Mouse (Mus musculus): ENCODE results near the gene Armh4. TPM values are rescaled to one million over a fixed set of nuclear protein-coding genes. Genes with fewer than 3 reads are reported as not detected.

Armh4 gene
- polyA plus RNA-seq, 1 experiment, result 55.0 TPM

DNA sequence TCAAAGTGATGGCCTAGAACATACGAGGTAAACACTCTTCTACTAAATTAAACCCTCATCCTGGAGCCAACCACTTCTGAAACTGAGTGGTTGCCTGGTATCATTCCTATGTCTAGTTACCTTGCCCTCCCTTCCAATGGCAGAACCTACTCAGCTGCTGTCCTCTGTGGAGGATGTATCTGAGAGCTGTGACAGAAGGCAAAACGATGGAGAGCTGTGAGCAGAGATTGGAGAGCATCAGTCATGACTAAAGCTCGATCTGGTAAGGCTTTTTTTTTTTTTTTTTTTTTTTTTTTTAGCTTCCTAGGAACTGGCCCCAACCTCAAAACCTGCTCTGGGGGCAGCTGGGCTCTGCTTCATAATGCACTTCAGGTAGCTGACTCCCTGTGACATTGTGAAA, 60.4 kb downstream of the Armh4 start:
- Histone ChIP-seq H3K27ac (ENCODE audit: insufficient read depth, low read length) (no peak overlapping the region), H3K4me1 (ENCODE audit: control insufficient read depth, insufficient read depth, low read length) (peaks cover 4% of the 10 kb centered on the region; the same call in 1 of the 2 replicates), H3K27me3 (ENCODE audit: control insufficient read depth, insufficient read depth, low read length) (no peaks in the 10 kb centered on the region), H3K4me3 (replicated peaks; ENCODE audit: insufficient read depth, low read depth, low read length) (no peak overlapping the region)
- TF ChIP-seq POLR2A (IDR thresholded peaks at IDR 0.05; ENCODE audit: borderline replicate concordance, insufficient read depth, low read length) (no peak), CTCF (IDR thresholded peaks at IDR 0.05; ENCODE audit: borderline replicate concordance, insufficient read depth, low read depth, low read length) (no peak)
- 46% methylated on average over 3 of the region's 3 CpGs for WGBS
- no peak for DNase-seq

DNA sequence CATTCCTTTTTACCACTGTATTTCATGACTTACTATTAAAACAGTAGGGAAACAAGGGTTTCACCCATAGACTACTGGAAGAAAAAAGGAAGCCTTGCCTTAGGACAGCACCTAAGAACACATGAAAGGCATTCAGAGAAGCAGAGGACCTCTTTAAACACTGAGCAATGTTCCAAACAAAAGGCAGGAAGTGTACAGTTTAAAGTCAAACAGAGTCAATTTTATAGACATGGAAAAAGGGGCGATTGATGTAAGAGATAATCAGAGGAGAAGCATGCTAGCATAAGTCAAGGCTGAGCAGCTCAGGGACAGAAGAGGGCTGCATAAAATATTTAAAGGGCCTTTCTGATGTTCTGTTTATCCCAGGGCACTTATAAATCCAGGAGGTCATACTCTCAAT, 61.9 kb downstream of the Armh4 start:
- Histone ChIP-seq H3K27me3 (ENCODE audit: control insufficient read depth, insufficient read depth, low read length) (no peaks in the 10 kb centered on the region), H3K27ac (ENCODE audit: insufficient read depth, low read length) (no peak overlapping the region), H3K4me3 (replicated peaks; ENCODE audit: insufficient read depth, low read depth, low read length) (no peak overlapping the region), H3K4me1 (ENCODE audit: control insufficient read depth, insufficient read depth, low read length) (peaks cover 4% of the 10 kb centered on the region; the same call in 1 of the 2 replicates)
- TF ChIP-seq POLR2A (IDR thresholded peaks at IDR 0.05; ENCODE audit: borderline replicate concordance, insufficient read depth, low read length) (no peak), CTCF (IDR thresholded peaks at IDR 0.05; ENCODE audit: borderline replicate concordance, insufficient read depth, low read depth, low read length) (no peak)
- 80% methylated on average over 1 of the region's 1 CpGs for WGBS
- no peak for DNase-seq

DNA sequence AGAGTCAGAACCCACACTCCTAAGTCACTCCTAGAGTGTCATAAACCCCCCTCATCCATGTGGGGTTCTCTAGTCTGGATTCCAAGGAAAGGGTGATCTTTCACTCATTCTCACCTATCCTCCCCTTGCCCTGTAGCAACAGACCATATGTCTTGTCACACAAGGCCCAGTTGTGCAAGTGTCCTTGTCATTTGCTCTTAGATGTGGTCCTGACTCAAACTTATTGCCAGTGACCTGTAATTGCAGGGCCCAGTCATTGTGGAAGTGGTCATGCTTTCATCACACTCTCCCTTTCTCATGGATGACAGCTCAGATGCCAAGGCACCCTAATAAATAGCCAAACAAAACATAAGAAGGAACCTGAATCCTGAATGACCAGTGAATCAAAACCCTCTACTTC, 63.5 kb downstream of the Armh4 start:
- TF ChIP-seq POLR2A (IDR thresholded peaks at IDR 0.05; ENCODE audit: borderline replicate concordance, insufficient read depth, low read length) (no peak), CTCF (IDR thresholded peaks at IDR 0.05; ENCODE audit: borderline replicate concordance, insufficient read depth, low read depth, low read length) (no peak)
- peaks cover 4% of the 10 kb centered on the region; the same call in 1 of the 2 replicates for H3K4me1 ChIP-seq (ENCODE audit: control insufficient read depth, insufficient read depth, low read length)
- DNase-seq, result no peak
- no peaks in the 10 kb centered on the region for H3K27me3 ChIP-seq (ENCODE audit: control insufficient read depth, insufficient read depth, low read length)
- H3K27ac ChIP-seq (ENCODE audit: insufficient read depth, low read length), result no peak overlapping the region
- no peak overlapping the region for H3K4me3 ChIP-seq (replicated peaks; ENCODE audit: insufficient read depth, low read depth, low read length)

DNA sequence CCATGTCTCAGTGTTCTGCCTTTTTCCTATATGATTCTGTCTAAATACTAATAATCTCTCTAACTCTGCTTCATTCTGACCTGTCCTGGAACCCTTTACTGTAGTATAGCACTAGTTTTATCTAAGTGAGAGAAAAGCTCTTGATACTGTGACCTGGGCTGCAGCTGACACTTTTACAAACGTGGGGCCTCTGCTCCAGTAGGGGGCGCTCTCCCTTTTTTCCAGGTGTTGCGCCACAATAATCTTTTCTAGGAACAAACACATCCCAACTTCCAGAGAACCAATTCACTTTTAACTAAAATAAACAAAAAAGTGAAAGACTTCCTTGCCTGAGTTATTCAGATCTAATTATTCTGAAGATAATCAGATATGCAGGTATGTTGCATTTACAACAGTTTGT, 72.2 kb downstream of the Armh4 start:
- Histone ChIP-seq H3K4me1 (ENCODE audit: control insufficient read depth, insufficient read depth, low read length) (0 out of 2 replicates have a peak, but pooled peaks cover 2% of the 10 kb centered on the region), H3K27me3 (ENCODE audit: control insufficient read depth, insufficient read depth, low read length) (no peaks in the 10 kb centered on the region), H3K4me3 (replicated peaks; ENCODE audit: insufficient read depth, low read depth, low read length) (no peak overlapping the region), H3K27ac (ENCODE audit: insufficient read depth, low read length) (no peak overlapping the region)
- no peak for DNase-seq
- no peak for TF ChIP-seq POLR2A (IDR thresholded peaks at IDR 0.05; ENCODE audit: borderline replicate concordance, insufficient read depth, low read length)
- no peak for TF ChIP-seq CTCF (IDR thresholded peaks at IDR 0.05; ENCODE audit: borderline replicate concordance, insufficient read depth, low read depth, low read length)
- WGBS, result 44% methylated on average over 3 of the region's 3 CpGs

DNA sequence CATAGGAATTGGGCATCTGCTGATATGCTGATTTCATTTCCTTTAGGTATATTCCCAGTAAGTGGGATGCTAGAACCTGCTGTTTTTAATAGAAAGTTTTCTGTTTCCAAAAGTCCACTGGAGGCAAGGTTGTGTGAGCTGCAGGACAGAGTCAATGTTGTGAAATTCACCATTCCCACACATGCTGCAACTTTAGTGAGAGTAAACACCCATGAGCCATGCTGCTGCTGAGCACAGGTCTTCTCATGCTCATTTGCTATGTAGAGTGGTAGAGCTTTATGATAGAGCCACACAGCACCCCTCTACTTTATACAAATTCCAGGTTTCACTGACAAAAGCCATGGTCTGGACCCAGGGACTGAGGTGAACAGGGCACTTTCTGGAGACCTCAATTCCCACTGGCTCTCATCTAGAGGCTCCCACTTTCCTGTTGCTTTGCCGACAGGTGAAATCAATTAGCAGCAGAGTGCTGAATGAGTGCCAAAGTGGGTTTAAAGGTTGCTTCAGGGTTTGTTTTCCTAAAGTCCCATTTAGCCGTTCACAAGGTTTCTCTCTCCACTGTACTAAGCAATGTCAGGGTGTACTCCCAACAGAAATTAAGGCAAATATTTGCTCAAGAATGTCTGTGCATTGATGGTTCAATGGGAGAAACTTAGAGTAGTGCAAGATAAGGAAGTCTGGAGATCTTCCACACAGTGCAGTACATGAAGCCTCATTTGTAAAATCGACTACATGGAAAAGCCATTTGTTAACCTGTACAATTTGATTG, 79.6 kb downstream of the Armh4 start:
- TF ChIP-seq CTCF (IDR thresholded peaks at IDR 0.05; ENCODE audit: borderline replicate concordance, insufficient read depth, low read depth, low read length) (no peak), POLR2A (IDR thresholded peaks at IDR 0.05; ENCODE audit: borderline replicate concordance, insufficient read depth, low read length) (no peak)
- DNase-seq, result no peak
- Histone ChIP-seq H3K27ac (ENCODE audit: insufficient read depth, low read length) (no peak overlapping the region), H3K4me3 (replicated peaks; ENCODE audit: insufficient read depth, low read depth, low read length) (no peak overlapping the region), H3K27me3 (ENCODE audit: control insufficient read depth, insufficient read depth, low read length) (no peaks in the 10 kb centered on the region), H3K4me1 (ENCODE audit: control insufficient read depth, insufficient read depth, low read length) (0 out of 2 replicates have a peak, but pooled peaks cover 2% of the 10 kb centered on the region)
- 52% methylated on average over 3 of the region's 3 CpGs for WGBS

DNA sequence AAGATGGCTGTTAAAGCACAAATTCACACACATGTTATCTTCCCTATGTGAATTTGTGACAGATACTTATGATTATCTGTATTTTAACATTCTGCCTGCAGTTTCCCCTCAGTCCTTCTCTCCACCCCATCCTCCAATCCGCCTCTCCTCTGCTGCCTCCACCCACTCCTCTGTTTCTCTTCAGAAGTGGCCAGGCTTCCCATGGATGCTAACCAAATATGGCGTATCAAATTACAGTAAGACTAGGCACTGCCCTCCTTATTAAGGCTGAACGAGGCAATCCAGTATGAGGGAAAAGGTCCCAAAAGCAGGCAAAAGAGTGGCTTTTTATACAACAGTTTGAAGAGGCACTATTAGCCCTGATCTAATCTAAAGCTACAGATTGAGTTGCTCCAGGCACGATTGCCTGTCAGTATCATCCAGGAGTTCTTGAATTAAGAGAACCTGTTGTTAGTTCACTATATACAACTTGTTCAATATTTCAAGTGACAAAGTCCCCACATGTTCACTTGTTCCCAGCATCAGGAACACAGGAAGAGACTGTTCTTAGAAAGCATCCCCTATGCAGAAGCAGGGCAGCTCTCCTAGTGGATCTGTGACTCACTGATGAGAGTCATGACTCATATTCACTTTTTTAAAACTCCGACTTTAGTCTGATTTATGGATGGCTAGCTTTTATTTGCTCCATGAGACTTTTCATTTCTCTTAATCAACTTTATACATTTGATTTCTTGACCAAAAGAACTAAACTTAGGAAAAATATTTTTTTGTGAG, 103.5 kb downstream of the Armh4 start:
- WGBS, result 62% methylated on average over 5 of the region's 5 CpGs
- Histone ChIP-seq H3K4me3 (replicated peaks; ENCODE audit: insufficient read depth, low read depth, low read length) (no peak overlapping the region), H3K4me1 (ENCODE audit: control insufficient read depth, insufficient read depth, low read length) (no peaks in the 10 kb centered on the region), H3K27me3 (ENCODE audit: control insufficient read depth, insufficient read depth, low read length) (no peaks in the 10 kb centered on the region), H3K27ac (ENCODE audit: insufficient read depth, low read length) (no peak overlapping the region)
- no peak for TF ChIP-seq CTCF (IDR thresholded peaks at IDR 0.05; ENCODE audit: borderline replicate concordance, insufficient read depth, low read depth, low read length)
- TF ChIP-seq POLR2A (IDR thresholded peaks at IDR 0.05; ENCODE audit: borderline replicate concordance, insufficient read depth, low read length), result no peak
- DNase-seq, result no peak

DNA sequence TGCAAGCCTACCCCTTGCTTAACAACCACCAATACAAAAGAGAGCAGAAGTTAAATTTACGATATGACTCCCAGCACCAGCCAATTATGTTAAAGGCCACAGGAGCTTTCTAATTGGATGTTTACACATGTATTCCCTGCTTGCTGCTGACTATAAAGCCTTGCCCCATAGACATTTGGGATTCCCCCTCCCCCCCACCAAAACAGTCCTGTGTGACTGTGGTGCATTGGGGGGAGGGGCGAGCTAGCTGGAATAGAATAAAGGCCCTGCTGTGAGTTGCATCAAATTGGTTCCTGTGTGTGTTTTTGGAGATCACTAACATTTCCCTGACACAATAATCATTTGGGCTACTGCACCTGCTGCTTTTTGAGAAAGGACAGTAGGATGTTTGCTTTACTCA, 106.6 kb downstream of the Armh4 start:
- Histone ChIP-seq H3K4me1 (ENCODE audit: control insufficient read depth, insufficient read depth, low read length) (no peaks in the 10 kb centered on the region), H3K27me3 (ENCODE audit: control insufficient read depth, insufficient read depth, low read length) (no peaks in the 10 kb centered on the region), H3K4me3 (replicated peaks; ENCODE audit: insufficient read depth, low read depth, low read length) (no peak overlapping the region), H3K27ac (ENCODE audit: insufficient read depth, low read length) (no peak overlapping the region)
- DNase-seq, result no peak
- TF ChIP-seq CTCF (IDR thresholded peaks at IDR 0.05; ENCODE audit: borderline replicate concordance, insufficient read depth, low read depth, low read length) (no peak), POLR2A (IDR thresholded peaks at IDR 0.05; ENCODE audit: borderline replicate concordance, insufficient read depth, low read length) (no peak)
- WGBS, result 58% methylated on average over 2 of the region's 2 CpGs

DNA sequence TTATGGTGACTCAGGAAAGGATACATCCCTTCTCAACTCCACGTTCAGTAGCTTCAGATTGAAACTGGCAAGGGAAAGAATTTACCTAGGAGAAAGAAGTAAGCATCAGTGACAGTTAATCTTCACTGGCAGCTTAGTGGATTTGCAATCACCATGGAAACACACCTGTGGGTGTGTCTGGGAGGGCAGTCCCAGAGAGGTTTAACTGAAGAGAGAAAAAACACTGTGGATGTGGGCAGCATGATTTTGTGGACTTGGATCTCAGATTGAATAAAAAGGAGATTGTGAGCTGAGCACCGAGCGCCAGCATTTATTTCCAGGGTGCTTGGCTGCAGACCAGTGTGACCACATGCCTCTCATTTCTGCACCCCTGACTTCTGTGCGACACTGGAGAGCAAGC, 122.7 kb downstream of the Armh4 start:
- Histone ChIP-seq H3K4me3 (replicated peaks; ENCODE audit: insufficient read depth, low read depth, low read length) (no peak overlapping the region), H3K27me3 (ENCODE audit: control insufficient read depth, insufficient read depth, low read length) (no peaks in the 10 kb centered on the region), H3K27ac (ENCODE audit: insufficient read depth, low read length) (no peak overlapping the region), H3K4me1 (ENCODE audit: control insufficient read depth, insufficient read depth, low read length) (no peaks in the 10 kb centered on the region)
- DNase-seq, result no peak
- WGBS, result 26% methylated on average over 4 of the region's 4 CpGs
- TF ChIP-seq CTCF (IDR thresholded peaks at IDR 0.05; ENCODE audit: borderline replicate concordance, insufficient read depth, low read depth, low read length), result no peak
- no peak for TF ChIP-seq POLR2A (IDR thresholded peaks at IDR 0.05; ENCODE audit: borderline replicate concordance, insufficient read depth, low read length)

Measured in cerebellum, adult 2 months (tissue).